Comparison of ENCODE assay signal across 19 mouse cellular contexts in the genomic region with DNA sequence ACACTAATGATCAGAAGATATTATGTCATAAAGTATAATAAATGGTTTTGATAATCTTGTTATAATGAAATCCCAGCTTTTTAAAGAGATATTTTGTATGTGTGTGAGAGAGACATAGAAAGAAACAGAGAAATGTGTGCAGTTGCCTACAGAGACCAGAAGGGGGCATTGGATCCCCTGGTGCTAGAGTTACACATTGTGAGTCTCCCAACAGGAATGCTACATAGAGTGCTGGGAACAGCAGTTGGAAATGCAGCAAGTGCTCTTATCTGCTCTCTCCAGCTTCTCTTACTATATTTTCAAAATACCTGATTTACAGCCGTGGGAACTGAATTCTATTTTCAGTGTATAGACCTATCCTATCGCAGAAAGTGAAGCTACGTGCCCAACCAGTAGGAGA.
DNase-seq lines count a peak whose midpoint lies in the region; ATAC-seq and TF ChIP-seq lines count a peak whose summit lies in the region.
"Had no signal": no experiment of that assay in that cellular context is flagged by ENCODE, and none has a peak within 500 bp of the region (broad histone marks: within the 10 kb centered on the region; RNA-seq: fewer than 3 reads in every experiment).

No protein-coding gene starts in this region.

- TF ChIP-seq EP300 in heart, postnatal 0 days (IDR thresholded peaks at IDR 0.05; ENCODE audit: low read depth): no peak

- WGBS in heart, postnatal 0 days: 79% methylated on average over 3 of the region's 3 CpGs
- WGBS in hindbrain, embryonic 12.5 days: 91% methylated on average over 3 of the region's 3 CpGs
- 80% methylated on average over 3 of the region's 3 CpGs for WGBS in heart, embryonic 10.5 days

- no peaks in the 10 kb centered on the region for H3K27me3 ChIP-seq in heart, postnatal 0 days (ENCODE audit: control insufficient read depth, insufficient read depth, low read length)
- H3K27me3 ChIP-seq in hindbrain, embryonic 12.5 days: no peaks in the 10 kb centered on the region
- no peaks in the 10 kb centered on the region for H3K27me3 ChIP-seq in heart, embryonic 10.5 days (ENCODE audit: insufficient read depth, poor library complexity, severe bottlenecking)
- H3K27me3 ChIP-seq: embryonic facial prominence, embryonic 12.5 days; forebrain, embryonic 12.5 days; heart, embryonic 15.5 days; midbrain, embryonic 13.5 days had no signal

- no peaks in the 10 kb centered on the region for H3K36me3 ChIP-seq in heart, postnatal 0 days (replicated peaks; ENCODE audit: control insufficient read depth, insufficient read depth, low read length)
- no peaks in the 10 kb centered on the region for H3K36me3 ChIP-seq in hindbrain, embryonic 12.5 days
- H3K36me3 ChIP-seq in heart, embryonic 10.5 days: no peaks in the 10 kb centered on the region
- H3K36me3 ChIP-seq: embryonic facial prominence, embryonic 12.5 days; forebrain, embryonic 12.5 days; heart, embryonic 15.5 days; kidney, embryonic 15.5 days; limb, embryonic 10.5 days; midbrain, embryonic 13.5 days had no signal

- intact Hi-C loops in heart, postnatal 10 days (cut with DNase I): no loop called here

- no peak overlapping the region for H3K9ac ChIP-seq in heart, postnatal 0 days (replicated peaks; ENCODE audit: low read depth, low read length)
- H3K9ac ChIP-seq in hindbrain, embryonic 12.5 days: no peak overlapping the region
- H3K9ac ChIP-seq: embryonic facial prominence, embryonic 12.5 days; forebrain, embryonic 12.5 days; heart, embryonic 15.5 days; kidney, embryonic 15.5 days; midbrain, embryonic 13.5 days had no signal

- ATAC-seq in heart, postnatal 0 days (ENCODE audit: insufficient read depth, low read depth): no peak
- peak; percentile 68; the same call in 1 of the 2 replicates for ATAC-seq in common myeloid progenitor, adult 5-6 weeks (replicated peaks; ENCODE audit: low read depth, poor library complexity, severe bottlenecking)
- ATAC-seq in hindbrain, embryonic 12.5 days (ENCODE audit: low FRiP score): no peak
- ATAC-seq: activated CD4-positive, CD25-positive, alpha-beta regulatory T cell, adult 4 months; hindbrain, embryonic 16.5 days; midbrain, embryonic 13.5 days had no signal

- no peak overlapping the region for H3K4me3 ChIP-seq in heart, postnatal 0 days (ENCODE audit: low read depth, low read length)
- H3K4me3 ChIP-seq in hindbrain, embryonic 12.5 days: no peak overlapping the region
- no peak overlapping the region for H3K4me3 ChIP-seq in heart, embryonic 10.5 days
- H3K4me3 ChIP-seq: embryonic facial prominence, embryonic 12.5 days; forebrain, embryonic 12.5 days; heart, embryonic 15.5 days; kidney, embryonic 15.5 days; limb, embryonic 10.5 days; midbrain, embryonic 13.5 days had no signal

- DNase-seq in heart, postnatal 0 days (ENCODE audit: low spot score): no peak
- no peak for DNase-seq in heart, postnatal 10 days
- DNase-seq in thymus, postnatal 25 days: peak; percentile 8
- DNase-seq in thymus, postnatal 36 days: no peak
- DNase-seq in ovary, postnatal 36 days (ENCODE audit: low spot score): no peak
- no peak for DNase-seq in heart, embryonic 10.5 days (ENCODE audit: low spot score)
- DNase-seq: cerebellum, postnatal 10 days; retina, postnatal 1 day; thymus, adult 2 months had no signal

- no peak overlapping the region for H3K27ac ChIP-seq in heart, postnatal 0 days (ENCODE audit: low read depth)
- H3K27ac ChIP-seq in hindbrain, embryonic 12.5 days: no peak overlapping the region
- H3K27ac ChIP-seq in heart, embryonic 10.5 days: no peak overlapping the region
- H3K27ac ChIP-seq: embryonic facial prominence, embryonic 12.5 days; forebrain, embryonic 12.5 days; heart, embryonic 15.5 days; kidney, embryonic 15.5 days; limb, embryonic 10.5 days; midbrain, embryonic 13.5 days had no signal

- H3K9me3 ChIP-seq in heart, postnatal 0 days (replicated peaks; ENCODE audit: control insufficient read depth, low read length): no peaks in the 10 kb centered on the region
- no peaks in the 10 kb centered on the region for H3K9me3 ChIP-seq in hindbrain, embryonic 12.5 days (replicated peaks)
- H3K9me3 ChIP-seq in heart, embryonic 10.5 days: no peaks in the 10 kb centered on the region
- H3K9me3 ChIP-seq: embryonic facial prominence, embryonic 12.5 days; forebrain, embryonic 12.5 days; heart, embryonic 15.5 days; kidney, embryonic 15.5 days; limb, embryonic 10.5 days; midbrain, embryonic 13.5 days had no signal

- no peaks in the 10 kb centered on the region for H3K4me1 ChIP-seq in heart, postnatal 0 days (ENCODE audit: control insufficient read depth, insufficient read depth)
- peaks cover 5% of the 10 kb centered on the region for H3K4me1 ChIP-seq in hindbrain, embryonic 12.5 days
- H3K4me1 ChIP-seq in heart, embryonic 10.5 days: peaks cover 11% of the 10 kb centered on the region
- H3K4me1 ChIP-seq: embryonic facial prominence, embryonic 12.5 days; forebrain, embryonic 12.5 days; heart, embryonic 15.5 days; midbrain, embryonic 13.5 days had no signal

- 0 out of 2 replicates have a peak, but pooled peaks have one; percentile 12 for TF ChIP-seq CTCF in heart, postnatal 0 days (IDR thresholded peaks at IDR 0.05; ENCODE audit: low read depth)

- no peak overlapping the region for H3K4me2 ChIP-seq in heart, postnatal 0 days (ENCODE audit: low read depth, low read length)
- no peak overlapping the region for H3K4me2 ChIP-seq in hindbrain, embryonic 12.5 days (replicated peaks)
- H3K4me2 ChIP-seq: embryonic facial prominence, embryonic 12.5 days; forebrain, embryonic 12.5 days; heart, embryonic 15.5 days; kidney, embryonic 15.5 days; midbrain, embryonic 13.5 days had no signal
